Mouse (Mus musculus) monocyte, adult 2 months (primary cell): ENCODE results near the gene Zfp287.
A peak's percentile ranks its signal among the peaks of the same experiment; 100 is the strongest.

Experiments used
- DNase-seq, 2 experiments: peaks; one replicate each; pipeline ENCODE4 v3.0.0; 2022; ENCODE audit warnings: low spot score in 2 of 2, low read depth in 1 of 2

Zfp287 gene

GRCm38 (mm10) chr11:62706141-62706540, 25.6 kb downstream of the Zfp287 start:
- no peak for DNase-seq

DNA sequence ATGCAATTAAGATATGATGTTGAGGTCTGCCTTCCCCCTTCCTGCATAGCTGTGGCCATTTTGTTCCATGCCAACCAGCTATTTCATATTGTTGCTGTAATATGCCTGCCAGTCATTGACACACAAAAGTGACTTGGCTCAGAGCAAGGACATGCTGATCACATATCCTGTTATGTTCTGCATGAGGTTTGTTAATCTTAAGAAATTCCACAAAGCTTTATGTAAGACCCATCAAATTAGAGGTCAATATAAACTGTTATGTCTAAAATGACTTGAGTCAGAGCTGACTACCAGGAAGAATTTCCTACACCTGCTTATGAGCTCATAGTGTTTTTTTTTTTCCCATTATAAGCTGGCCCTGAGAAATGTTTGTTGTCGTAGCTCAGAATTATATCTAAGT, 30.5 kb downstream of the Zfp287 start:
- no peak for DNase-seq

DNA sequence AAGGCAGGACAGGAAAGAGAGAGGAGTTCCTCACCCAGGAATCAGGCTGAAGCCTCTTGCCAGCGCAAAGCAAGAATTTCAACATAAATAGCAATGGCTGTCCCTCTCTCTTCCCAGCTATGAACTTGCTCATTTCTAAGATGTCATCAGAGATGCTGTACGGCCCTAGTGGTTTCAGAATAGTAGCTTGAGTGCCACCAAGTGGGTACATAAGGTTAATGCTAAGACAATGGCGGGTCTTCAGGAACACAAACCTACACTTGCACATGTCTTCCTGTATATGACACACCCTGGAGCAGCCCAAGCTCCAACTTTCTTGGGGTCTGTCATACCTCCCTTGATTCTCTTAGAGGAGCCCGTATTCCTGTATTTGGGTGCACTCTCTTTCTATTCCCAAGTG, 32.0 kb downstream of the Zfp287 start:
- DNase-seq: no peak

DNA sequence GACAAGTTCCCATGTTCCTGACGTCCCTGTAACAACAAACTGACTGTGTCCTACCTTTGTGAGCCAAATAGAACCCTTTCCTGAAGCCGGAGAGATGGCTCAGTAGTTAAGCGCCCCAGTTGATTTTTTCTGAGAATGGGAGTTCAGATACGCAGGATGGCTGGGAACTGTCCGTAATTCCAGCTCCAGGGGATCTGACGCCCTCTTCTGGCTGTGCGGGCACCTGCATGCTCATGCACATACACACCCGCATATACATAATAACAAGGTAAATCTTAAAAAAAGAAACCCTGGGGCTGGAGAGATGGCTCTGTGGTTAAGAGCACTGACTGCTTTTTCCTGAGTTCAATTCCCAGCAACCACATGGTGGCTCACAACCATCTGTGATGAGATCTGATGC, 36.6 kb downstream of the Zfp287 start:
- DNase-seq: no peak

DNA sequence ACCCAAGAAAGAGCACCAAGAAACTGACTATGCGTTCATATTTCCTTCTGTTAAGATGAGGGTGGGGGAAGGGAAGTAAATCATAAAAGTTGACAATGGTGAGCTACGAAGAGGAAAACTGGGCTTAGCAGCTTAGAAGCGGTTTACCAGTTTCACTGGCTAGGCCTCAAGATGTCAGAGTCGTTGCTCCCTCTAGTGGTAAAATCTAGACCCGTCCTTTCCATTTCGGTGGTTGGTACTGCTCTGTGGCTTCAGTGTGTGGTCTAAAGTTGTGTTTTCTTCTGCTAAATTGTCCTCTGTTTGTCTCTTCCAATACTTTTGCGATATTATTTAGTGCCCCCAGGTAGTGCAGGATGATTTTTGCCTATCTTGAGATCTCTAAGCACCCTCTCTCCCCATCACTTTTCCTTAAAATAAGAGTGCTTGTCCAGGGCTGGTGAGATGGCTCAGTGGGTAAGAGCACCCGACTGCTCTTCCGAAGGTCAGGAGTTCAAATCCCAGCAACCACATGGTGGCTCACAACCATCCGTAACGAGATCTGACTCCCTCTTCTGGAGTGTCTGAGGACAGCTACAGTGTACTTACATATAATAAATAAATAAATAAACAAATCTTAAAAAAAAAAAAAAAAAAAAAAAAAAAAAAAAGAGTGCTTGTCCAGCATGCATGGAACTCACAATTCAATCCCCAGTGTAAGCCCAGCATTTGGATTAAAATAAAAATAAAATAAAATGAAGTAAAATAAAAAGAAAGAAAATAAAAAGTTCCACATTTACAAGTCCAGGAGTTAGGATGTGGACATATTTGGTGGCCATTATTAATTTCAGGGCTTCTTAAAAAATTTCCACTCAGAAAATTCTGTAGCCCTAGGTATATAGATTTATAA, 38.2 kb downstream of the Zfp287 start:
- no peak for DNase-seq

DNA sequence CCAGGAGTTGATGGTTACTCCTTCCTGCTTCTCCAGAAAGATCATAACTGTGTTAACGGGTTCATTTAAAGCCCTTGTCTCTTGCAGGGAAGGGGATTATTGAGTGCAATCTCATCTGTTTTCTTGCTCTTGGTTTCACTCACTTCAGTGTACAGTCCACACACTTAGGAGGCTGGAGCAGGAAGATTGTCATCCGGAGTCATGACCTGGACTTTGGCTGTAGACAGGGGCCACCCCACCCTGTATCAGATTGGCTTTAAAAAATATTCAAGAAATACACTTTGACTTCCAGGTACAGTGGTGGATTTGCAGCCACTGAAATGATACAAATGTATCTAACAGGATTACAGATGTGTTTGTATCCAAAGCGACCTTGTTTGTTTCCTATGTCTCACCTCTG, 40.1 kb downstream of the Zfp287 start:
- no peak for DNase-seq

DNA sequence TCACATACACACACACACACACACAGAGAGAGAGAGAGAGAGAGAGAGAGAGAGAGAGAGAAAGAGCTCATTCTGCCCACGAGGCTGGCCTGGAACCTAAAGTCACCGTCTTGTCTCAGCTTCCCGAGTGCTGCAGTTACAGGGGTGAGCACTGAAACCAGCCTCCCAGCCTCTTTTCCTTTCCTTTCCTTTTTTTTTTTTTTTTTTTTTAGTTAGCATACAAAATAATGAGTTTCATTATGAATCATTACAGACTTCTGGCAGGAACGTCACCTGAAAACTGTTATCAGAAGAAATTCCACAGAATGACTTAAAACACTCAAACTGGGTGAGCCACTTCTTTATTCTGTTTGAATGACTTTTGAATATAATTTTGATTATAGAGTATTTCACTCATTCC, 51.8 kb downstream of the Zfp287 start:
- no peak for DNase-seq

DNA sequence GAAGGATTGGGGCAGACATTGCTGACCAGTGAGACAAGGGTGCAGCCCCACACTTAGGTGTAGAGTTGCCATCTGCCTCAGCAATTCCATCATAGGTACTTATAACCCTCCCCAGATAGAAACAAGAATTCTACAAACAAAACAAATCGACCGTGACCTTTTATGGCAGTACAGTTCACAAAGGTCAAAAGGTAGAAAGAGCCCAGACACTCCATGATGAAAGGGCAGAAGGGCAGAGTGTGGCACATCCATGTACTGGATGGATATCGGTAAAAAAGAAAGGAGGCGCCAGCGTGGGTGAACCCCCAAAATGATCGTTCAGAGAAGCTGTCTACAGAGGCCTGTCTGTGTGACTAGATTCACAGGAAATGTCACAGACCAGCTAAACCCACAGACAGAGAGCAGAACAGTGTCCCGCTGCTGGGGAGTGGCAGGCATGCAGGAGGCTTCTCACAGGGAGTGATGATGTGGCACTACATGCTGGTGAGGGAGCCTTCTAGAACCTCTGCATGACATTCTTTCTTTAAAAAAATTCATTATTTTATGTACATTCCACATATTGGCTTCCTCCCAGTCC, 52.8 kb downstream of the Zfp287 start:
- no peak for DNase-seq

GRCm38 (mm10) chr11:62676290-62676596, 55.5 kb downstream of the Zfp287 start:
- no peak for DNase-seq

DNA sequence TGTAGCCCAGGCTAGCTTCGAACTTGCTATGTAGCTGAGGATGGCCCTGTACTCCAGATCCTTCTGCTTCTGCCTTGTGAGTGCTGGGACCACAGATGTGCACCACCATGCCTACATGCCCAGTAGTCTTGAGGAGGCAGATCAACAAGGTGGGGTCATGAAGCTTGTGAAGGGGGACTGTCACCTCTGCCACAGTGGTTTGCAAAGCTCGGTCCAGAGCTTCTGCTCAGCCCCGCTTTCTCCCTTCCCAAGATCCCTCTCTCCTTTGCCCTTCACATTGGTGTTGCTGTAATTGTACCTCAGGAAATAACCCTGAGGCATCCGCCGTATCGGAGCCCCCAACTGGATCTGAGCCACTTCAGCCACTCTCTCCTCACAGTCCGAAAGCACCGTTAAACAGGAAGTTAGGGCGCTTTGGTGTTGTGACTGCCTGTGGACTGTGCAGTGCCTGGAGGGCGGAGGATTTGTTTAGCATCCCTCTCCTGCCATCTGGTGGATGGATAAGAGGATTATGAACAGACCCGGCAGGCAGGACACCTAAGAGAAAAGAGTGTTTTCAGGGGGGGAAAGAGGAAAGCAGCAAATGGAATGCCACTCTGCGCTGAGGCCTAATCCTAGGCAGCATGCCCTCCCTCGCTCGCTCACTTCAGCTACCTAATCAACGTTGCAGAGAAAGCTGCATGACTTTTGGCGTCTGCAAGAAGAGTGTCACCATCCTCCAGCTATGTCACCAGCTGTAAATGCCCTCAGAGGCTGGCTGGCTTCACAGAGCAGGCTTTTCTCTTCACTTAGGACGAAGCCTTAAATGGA, 56.0 kb downstream of the Zfp287 start:
- peak; percentile 43 for DNase-seq

GRCm38 (mm10) chr11:62670006-62670405, 61.7 kb downstream of the Zfp287 start:
- DNase-seq: no peak

- DNase-seq: no peak
Measured at GRCm38 (mm10) chr11:62669471-62669870, 62.2 kb downstream of the Zfp287 start.

DNA sequence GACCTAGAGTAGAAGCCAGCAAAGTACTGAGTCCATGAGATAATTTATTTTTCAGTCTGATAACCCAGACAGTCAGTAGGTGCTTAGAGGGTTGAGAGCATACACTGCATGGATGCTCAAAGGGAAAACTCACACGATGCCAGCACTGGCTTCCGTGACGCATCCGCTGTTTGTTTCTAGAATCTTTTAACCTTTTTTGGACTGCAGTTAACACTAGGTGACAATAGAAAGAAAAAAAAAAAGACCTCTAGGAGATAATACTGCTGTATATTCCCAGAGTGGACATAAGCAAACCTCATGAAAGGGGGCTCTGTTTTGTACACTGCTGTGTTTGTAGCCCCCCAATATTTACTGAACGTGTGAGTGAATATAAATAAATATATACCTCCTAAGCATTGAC, 62.7 kb downstream of the Zfp287 start:
- DNase-seq: no peak

- no peak for DNase-seq
Measured at GRCm38 (mm10) chr11:62664250-62664649, 67.5 kb downstream of the Zfp287 start.

DNA sequence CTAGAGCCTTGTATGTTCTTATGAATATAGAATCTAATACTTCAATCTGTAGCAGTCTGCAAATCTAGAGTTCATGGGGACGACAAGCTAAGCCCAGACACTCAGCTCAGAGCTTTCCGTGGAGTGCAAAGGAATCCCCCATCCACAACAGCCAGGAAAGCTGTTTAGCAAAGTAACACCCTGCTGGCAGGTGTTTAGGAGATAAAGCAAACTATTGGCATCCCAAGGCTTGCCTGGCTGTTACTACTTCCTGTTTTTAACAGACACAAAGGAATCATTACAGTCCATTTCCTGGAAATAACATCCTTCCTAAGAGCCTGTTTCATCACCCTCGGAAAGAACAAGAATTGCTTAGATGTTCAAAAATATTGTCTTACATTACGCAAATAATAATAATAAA, 70.8 kb downstream of the Zfp287 start:
- no peak for DNase-seq

DNA sequence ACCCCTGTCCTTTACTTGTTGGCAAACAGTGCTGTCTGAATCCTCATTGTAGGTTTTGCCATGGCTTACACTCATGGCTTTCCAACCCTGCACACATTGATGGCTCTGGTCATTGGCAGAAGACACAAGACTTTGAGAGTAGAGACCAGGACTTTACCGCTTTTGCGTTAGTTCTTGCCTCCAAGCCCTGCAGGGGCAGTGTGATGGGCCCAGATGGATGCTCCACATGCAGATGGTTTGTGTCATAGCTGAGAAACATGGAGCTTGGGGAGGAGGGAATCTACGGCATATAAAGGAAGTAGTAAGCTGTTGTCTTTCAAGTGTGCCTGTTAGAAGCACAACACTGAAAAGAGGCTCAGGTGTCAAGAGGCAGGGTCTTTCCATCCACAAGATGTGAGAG, 79.6 kb downstream of the Zfp287 start:
- no peak for DNase-seq

DNA sequence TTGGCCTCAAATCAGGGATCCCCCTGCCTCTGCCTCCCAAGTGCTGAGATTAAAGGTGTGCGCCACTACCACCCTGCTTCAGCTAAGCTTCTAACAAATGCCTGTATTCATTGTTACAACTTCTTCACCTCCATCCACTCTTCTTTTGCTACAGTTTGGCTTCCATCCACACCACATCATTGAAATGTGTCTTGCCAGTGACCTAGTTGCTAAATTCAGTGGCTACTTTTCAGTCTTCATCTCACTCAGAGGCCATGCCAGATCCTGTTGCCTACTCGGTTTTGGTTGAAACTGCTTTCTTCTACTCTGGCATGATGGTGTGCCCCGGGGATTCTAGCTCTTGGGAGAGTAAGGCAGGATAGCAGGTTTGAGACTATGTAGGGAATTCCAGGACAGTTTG, 80.1 kb downstream of the Zfp287 start:
- DNase-seq: no peak
